Mouse (Mus musculus) CD4-positive helper T cell, adult 2 months (primary cell): ENCODE results near the gene Ncapd2.

Experiments
- DNase-seq: peaks from one replicate; pipeline ENCODE4 v3.0.0-alpha.2; 2012; ENCODE audit warnings: low read depth, missing footprints, low spot score

The Ncapd2 gene

GRCm38 (mm10) chr6:125191332-125192015 is at the start of gene Ncapd2, which contains the start of gene Mrpl51:
TSS of gene Ncapd2 (minus strand) at chr6:125191701.
TSS of gene Mrpl51 (plus strand) at chr6:125191801.
- peak; percentile 99 for DNase-seq

- no peak for DNase-seq
Observed at GRCm38 (mm10) chr6:125240617-125241016, 49.1 kb upstream of the Ncapd2 start.

- peak; percentile 54 for DNase-seq
Observed at GRCm38 (mm10) chr6:125239547-125239946, 48.0 kb upstream of the Ncapd2 start.

- peak; percentile 70 for DNase-seq
Observed at GRCm38 (mm10) chr6:125238396-125238795, 46.9 kb upstream of the Ncapd2 start.

GRCm38 (mm10) chr6:125237421-125237820 is 45.9 kb upstream of the Ncapd2 start:
- DNase-seq, result peak; percentile 66

GRCm38 (mm10) chr6:125236782-125237181 is 45.3 kb upstream of the Ncapd2 start, which contains the start of gene Cd27:
TSS of gene Cd27 (minus strand) at chr6:125237010.
- DNase-seq, result peak; percentile 73

- no peak for DNase-seq
Observed at GRCm38 (mm10) chr6:125236341-125236740, 44.8 kb upstream of the Ncapd2 start.

GRCm38 (mm10) chr6:125234520-125234828 is 43.0 kb upstream of the Ncapd2 start:
- no peak for DNase-seq

GRCm38 (mm10) chr6:125233816-125234519 is 42.5 kb upstream of the Ncapd2 start:
- DNase-seq, result no peak

- DNase-seq, result no peak
Observed at GRCm38 (mm10) chr6:125232516-125232915, 41.0 kb upstream of the Ncapd2 start.

GRCm38 (mm10) chr6:125232045-125232437 is 40.5 kb upstream of the Ncapd2 start:
- DNase-seq, result peak; percentile 52

GRCm38 (mm10) chr6:125231117-125232044 is 39.9 kb upstream of the Ncapd2 start, which contains the start of gene Tapbpl:
TSS of gene Tapbpl (minus strand) at chr6:125231860.
- DNase-seq, result peak; percentile 85

GRCm38 (mm10) chr6:125230571-125230970 is 39.1 kb upstream of the Ncapd2 start:
- DNase-seq, result no peak

GRCm38 (mm10) chr6:125225518-125226115 is 34.1 kb upstream of the Ncapd2 start:
- DNase-seq, result peak; percentile 73

GRCm38 (mm10) chr6:125222577-125222976 is 31.1 kb upstream of the Ncapd2 start:
- no peak for DNase-seq

GRCm38 (mm10) chr6:125222146-125222545 is 30.6 kb upstream of the Ncapd2 start:
- peak; percentile 93 for DNase-seq

GRCm38 (mm10) chr6:125221115-125221745 is 29.7 kb upstream of the Ncapd2 start:
- no peak for DNase-seq

GRCm38 (mm10) chr6:125218963-125219362 is 27.5 kb upstream of the Ncapd2 start:
- DNase-seq, result peak; percentile 82

GRCm38 (mm10) chr6:125217899-125218298 is 26.4 kb upstream of the Ncapd2 start:
- DNase-seq, result no peak

GRCm38 (mm10) chr6:125216898-125217297 is 25.4 kb upstream of the Ncapd2 start:
- DNase-seq, result no peak
